Mouse (Mus musculus) gastrocnemius, postnatal 36 days (tissue): ENCODE data around the gene Mxd3. TPM values are rescaled to one million over a fixed set of nuclear protein-coding genes. Genes with fewer than 3 reads are reported as not detected.
A peak's percentile ranks its signal among the peaks of the same experiment; 100 is the strongest.

Experiments
- DNase-seq, 2 experiments: peaks; one replicate each; pipeline ENCODE4 v3.0.0; 2022
- intact Hi-C: fragments of 180-260 bp; cut with DNase I; formaldehyde crosslinking; loops from one replicate; pipeline ENCODE4 v1.15.1; 2025
- total RNA-seq, 2 experiments: library from RNA; stranded (reverse); gene quantifications; 2 replicates each; pipeline ENCODE4 v1.2.3; 2021

Mxd3 gene
- total RNA-seq, 2 experiments from 2014 or later = 0.38 to 0.54 TPM

DNA sequence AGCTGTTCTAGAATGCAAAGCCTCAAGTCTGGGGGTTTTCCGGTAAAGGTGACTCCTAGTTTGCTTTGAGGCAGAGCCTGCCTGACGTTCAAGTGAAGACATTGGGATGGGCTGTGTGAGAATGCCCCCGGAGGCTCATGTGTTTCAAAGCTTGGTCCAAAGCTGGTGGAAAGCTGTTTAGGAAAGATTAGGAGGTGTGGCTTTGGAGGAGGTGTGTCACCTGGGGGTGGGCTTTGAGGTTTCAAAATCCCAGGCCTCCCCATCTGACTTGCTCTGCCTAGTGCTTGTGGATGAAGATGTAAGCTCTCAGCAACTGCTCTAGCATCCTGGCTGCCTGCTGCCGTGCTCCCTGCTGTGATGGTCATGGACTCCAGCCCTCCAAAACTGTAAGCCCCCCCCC, 6.1 kb upstream of the Mxd3 start:
- intact Hi-C loops = no loop called here

GRCm38 (mm10) chr13:55332331-55332730, 2.7 kb upstream of the Mxd3 start:
- DNase-seq = no peak
- intact Hi-C loops = no loop called here

More for the DNA sequence above, 6.1 kb upstream of the Mxd3 start:
- no peak for DNase-seq

GRCm38 (mm10) chr13:55330567-55331400, 1.2 kb upstream of the Mxd3 start:
- no peak for DNase-seq
- intact Hi-C loops = no loop called here

- intact Hi-C loops = no loop called here
- DNase-seq = no peak
Measured at GRCm38 (mm10) chr13:55329109-55329682, 427 bp downstream of the Mxd3 start.

- DNase-seq = no peak
- intact Hi-C loops = no loop called here
Measured at GRCm38 (mm10) chr13:55328641-55329040, 982 bp downstream of the Mxd3 start.

DNA sequence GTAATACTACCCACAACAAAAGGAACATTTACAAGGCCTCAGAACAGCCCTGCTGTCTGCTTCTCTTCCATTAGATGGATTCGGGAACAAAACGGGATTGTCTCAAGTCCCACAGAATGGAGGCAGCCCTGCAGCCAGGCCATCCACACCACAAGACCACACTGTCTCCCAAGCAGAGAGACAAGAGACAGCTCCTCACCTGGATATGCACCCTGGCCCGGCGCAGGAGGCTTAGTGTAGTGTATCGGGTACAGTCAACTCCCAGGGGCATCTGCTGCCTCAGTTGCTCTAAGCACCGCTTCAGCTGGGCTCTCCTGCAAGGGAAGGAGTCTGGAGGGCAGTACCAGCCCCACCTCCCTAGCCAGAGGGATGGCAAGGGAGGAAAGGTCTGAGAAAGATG, 1.5 kb downstream of the Mxd3 start:
- no peak for DNase-seq
- intact Hi-C loops = no loop called here

GRCm38 (mm10) chr13:55327633-55328032, 2.0 kb downstream of the Mxd3 start:
- peak; percentile 75 to 78 for DNase-seq
- intact Hi-C loops = no loop called here

DNA sequence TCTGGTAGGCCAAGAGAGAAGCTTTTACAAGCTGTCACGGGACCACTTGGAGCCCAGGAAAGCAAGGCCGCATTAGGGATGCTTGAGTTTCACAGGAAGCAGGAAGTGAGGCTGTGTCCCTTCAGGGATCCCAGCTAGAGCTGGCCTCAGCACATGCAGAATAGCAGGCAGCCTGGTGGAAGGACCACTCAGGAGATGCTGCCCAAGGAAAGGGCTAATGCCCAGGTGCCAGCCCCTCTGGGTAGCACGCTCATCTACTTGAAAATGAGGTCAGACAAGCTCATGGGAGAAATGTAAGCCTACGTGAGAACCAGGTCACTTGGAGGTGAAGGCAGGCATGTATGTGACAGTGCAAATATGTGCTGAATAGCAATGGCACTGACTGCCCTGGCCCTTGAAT, 2.5 kb downstream of the Mxd3 start:
- DNase-seq = no peak
- intact Hi-C loops = no loop called here

- intact Hi-C loops = no loop called here
Measured at GRCm38 (mm10) chr13:55325596-55325995, 4.0 kb downstream of the Mxd3 start.

GRCm38 (mm10) chr13:55322130-55322825, 7.3 kb downstream of the Mxd3 start:
- intact Hi-C loops = no loop called here
- DNase-seq = no peak

More at GRCm38 (mm10) chr13:55325596-55325995, 4.0 kb downstream of the Mxd3 start:
- no peak for DNase-seq

- peak; percentile 85 to 87 for DNase-seq
- intact Hi-C loops = no loop called here
Measured at GRCm38 (mm10) chr13:55321434-55322129, 8.0 kb downstream of the Mxd3 start, which contains the start of gene Rab24. Gene Rab24 (minus strand): TSS chr13:55321946.

DNA sequence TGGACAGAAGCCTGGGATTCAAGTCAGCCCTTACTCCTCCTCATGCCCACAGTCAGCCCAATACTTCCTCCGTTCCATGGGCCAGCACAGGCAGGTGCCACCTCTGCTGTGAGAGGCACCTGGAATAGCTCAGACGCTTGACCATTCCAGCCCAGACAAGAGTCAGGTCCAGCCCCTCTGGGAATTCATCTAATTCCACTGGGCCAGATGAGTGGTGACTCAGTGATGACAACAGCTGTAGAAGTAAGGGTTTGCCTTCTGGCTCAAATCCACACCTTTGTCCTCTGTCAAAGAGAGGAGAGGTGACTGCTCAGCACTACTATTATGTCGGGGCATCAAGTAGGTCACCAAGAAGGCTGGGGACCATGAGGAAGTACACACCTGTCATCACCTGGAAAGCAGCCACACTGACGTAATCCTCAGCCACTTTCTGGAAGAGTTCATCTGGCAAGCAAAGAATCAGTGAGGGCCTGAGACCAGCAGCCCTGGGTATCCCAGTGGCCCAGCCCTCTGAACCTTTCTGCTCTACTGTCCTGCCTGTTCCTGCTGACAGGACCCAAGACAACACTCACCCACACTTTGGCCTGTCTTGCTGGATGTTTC, 9.6 kb downstream of the Mxd3 start, which contains the start of gene Prelid1:
Prelid1 (plus strand) TSS at position 570 of the 603 bp plus-strand sequence.
- no peak for DNase-seq
- intact Hi-C loops = no loop called here

DNA sequence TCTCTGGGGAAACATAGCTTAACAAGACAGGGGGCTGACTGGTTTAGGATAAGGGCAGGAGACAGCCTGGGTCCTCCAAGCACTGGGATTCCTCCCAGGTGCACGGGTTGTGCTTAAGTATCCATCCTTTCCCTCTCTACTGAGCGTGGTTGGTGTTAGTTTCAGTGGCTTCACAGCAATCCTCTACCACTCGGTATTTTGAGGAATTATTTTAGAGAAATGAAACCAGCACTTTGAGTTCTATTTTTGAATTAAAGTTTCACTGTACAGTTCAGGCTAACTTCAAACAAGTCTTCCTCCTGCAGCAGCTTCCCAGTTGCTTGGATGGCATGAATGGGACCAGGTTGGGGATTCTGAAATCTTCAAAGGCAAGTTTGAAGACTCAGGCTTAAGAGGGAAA, 11.3 kb downstream of the Mxd3 start:
- intact Hi-C loops = no loop called here
- no peak for DNase-seq

DNA sequence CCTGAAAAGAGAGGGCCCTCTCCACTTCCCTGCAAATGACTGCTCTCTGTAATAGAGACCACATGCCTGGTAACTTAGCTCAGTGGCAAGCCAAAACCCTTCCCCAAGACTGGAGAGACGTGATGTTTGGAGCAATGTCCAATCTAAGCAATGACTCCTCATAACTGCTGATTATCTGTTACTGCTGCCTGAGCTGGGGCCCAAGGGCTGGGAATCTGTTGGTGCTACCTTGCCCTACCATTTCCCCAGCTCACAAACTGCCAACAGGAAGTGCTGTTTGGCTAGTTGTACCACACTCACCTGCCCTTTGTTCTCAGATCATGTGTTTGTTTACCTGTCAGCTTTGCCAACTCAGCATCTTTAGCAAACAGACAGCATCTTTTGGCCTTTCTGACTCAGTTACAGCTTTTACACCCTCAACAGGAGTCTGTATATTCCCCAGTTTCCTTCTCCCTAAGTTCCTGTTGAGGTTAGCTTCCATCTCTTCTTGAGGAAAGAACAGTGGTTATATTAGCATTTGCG, 14.7 kb downstream of the Mxd3 start:
- intact Hi-C loops = no loop called here
- no peak for DNase-seq

DNA sequence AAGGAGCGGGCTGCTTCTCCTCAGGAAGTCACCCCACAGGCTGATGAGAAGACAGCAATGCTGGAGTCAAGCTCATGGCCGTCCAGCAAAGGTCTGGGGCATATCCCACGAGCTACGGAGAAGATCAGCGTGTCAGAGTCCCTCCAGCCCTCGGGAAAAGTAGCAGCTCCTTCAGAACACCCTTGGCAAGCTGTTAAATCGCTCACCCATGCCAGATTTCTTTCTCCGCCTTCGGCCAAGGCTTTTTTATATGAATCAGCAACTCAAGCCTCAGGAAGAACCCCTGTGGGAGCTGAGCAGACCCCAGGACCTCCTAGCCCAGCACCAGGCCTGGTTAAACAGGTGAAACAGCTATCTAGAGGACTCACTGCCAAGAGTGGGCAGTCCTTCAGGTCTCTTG, 16.6 kb downstream of the Mxd3 start:
- no peak for DNase-seq
- intact Hi-C loops = no loop called here

DNA sequence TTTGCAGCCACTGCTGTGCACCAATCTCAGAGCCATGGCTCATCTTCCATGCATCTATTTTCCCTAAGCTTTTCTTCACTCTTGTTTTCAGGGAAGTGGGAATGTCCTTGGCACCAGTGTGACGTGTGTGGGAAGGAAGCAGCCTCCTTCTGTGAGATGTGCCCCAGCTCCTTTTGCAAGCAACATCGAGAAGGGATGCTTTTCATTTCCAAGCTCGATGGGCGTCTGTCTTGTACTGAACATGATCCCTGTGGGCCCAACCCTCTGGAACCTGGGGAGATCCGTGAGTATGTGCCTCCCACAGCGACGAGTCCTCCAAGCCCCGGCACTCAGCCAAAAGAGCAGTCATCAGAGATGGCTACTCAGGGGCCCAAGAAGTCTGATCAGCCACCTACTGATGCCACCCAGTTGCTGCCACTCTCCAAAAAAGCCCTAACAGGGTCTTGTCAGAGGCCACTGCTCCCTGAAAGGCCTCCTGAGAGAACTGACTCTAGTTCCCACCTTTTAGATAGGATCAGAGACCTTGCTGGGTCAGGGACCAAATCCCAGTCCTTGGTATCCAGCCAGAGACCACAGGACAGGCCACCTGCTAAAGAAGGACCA, 17.5 kb downstream of the Mxd3 start:
- intact Hi-C loops = no loop called here
- no peak for DNase-seq

DNA sequence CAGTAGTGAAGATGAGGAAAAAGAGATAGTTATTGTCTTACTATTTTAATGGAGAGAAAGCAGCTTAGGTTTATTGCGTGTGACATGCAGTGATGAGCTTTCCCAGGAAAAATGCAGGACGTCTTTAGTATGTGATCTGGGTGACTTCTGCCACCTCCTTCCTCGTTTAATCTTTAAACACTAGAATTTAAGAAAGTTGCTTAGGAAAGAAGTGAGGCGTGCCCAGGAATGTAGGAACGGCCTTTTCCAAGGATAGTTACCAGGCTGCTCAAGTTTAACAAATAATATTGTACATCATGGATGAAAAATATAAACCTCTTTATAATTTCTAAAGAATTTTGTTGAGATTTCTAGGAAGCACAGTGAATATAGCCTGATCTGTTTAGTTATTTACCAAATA, 28.7 kb downstream of the Mxd3 start:
- intact Hi-C loops = no loop called here
- DNase-seq = no peak

GRCm38 (mm10) chr13:55296760-55297159, 32.9 kb downstream of the Mxd3 start:
- intact Hi-C loops = no loop called here
- no peak for DNase-seq

DNA sequence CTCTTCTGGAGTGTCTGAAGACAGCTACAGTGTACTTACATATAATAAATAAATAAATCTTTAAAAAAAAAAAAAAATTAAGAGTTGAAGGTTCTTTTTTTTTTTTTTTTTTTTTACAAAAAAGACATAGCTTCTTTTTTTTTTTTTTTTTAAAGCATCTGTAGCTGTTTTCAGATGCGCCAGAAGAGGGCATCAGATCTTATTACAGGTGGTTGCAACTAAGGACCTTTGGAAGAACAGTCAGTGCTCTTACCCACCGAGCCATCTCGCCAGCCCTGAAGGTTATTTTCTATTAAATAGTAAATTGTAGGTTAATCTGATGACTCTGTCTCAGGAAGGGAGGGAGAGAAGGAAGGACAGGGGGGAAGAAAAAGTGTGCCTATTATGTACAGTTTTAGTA, 40.8 kb downstream of the Mxd3 start:
- intact Hi-C loops = no loop called here
- DNase-seq = no peak

DNA sequence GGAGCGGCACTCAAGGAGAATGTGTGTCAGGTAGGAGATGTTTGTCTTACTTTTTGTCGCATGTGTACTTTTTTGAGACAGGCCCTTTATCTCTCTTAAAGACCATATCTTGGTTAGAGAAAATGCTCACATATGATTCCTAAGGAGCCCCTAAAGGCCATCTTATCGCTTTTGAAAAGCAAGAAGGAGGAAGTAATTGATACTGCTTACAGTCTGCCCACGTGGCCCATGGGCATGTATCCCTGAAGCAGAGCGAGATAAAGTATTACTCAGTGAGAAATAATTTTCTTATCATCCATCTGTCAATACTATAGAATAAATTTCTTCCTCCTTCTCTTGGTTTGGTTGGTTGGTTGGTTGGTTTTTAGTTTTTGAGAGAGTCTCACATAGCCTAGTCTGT, 52.0 kb downstream of the Mxd3 start:
- intact Hi-C loops = no loop called here
- no peak for DNase-seq
